Mouse (Mus musculus) liver, adult 2 months (tissue): ENCODE measurements around the gene F7.

ENCODE experiments used
- CTCF ChIP-seq: fragments of 200-500 bp; IDR thresholded peaks from 2 replicates; pipeline ENCODE4 v1.5.1; 2011; ENCODE audit warnings: low read depth, low read length, control low read depth
- POLR2A ChIP-seq: fragments of 200-500 bp; IDR thresholded peaks from 2 replicates; pipeline ENCODE4 v1.6.1; 2011; ENCODE audit warnings: low read length, control low read depth; ENCODE audit not compliant: insufficient read depth; ENCODE audit errors: extremely low read depth

- TF ChIP-seq CTCF (no peak), POLR2A (no peak)
Measured at GRCm38 (mm10) chr8:12984601-12985243, 41.1 kb upstream of the F7 start.
